Mouse (Mus musculus) liver, embryonic 16.5 days (tissue): Measurements from ENCODE around the gene Scp2. TPM values are rescaled to one million over a fixed set of nuclear protein-coding genes. Genes with fewer than 3 reads are reported as not detected.

Source experiments
- microRNA-seq: library from miRNA; unstranded; fragments of <30 nt; microRNA quantifications from one replicate; pipeline ENCODE4, GENCODE M21; 2016
- polyA plus RNA-seq: library from polyadenylated mRNA; unstranded; fragments of >200 nt; fragmentation: Nextera tagmentation; extraction: Ambion mirVana; gene quantifications from 2 replicates; pipeline ENCODE4 v1.2.1, GENCODE M21; 2015

Scp2 gene
- polyA plus RNA-seq, 1 experiment from 2014 or later: 427 TPM

Small RNA genes within 50 kb of the gene (microRNA-seq; reads per million reads assigned to microRNA genes)
- gene Mir6397: not detected

Other genes with a start within 250 kb of the Scp2 start
- gene Cpt2, start 221.4 kb downstream of the Scp2 start, polyA plus RNA-seq: 45.5 and 48.4 TPM in 2 replicates
- not detected in 2 replicates for gene Slc1a7, start 176.7 kb downstream of the Scp2 start, polyA plus RNA-seq
- 0.14 and 0.30 TPM in 2 replicates for gene Podn, start 48.6 kb downstream of the Scp2 start, polyA plus RNA-seq
- 20.5 and 24.2 TPM in 2 replicates for gene Echdc2, start 20.4 kb upstream of the Scp2 start, polyA plus RNA-seq
- 0.30 and 0.33 TPM in 2 replicates for gene Zyg11a, start 73.0 kb upstream of the Scp2 start, polyA plus RNA-seq
- 2.3 and 3.1 TPM in 2 replicates for gene Zyg11b, start 156.1 kb upstream of the Scp2 start, polyA plus RNA-seq
- gene Coa7, start 183.1 kb upstream of the Scp2 start, polyA plus RNA-seq: 20.5 and 26.3 TPM in 2 replicates
- 0.15 and 0.16 TPM in 2 replicates for gene Shisal2a, start 238.4 kb upstream of the Scp2 start, polyA plus RNA-seq